Mouse (Mus musculus) liver, embryonic 11.5 days (tissue): Measurements from ENCODE around the gene Slc16a11. TPM values are rescaled to one million over a fixed set of nuclear protein-coding genes. Genes with fewer than 3 reads are reported as not detected.

ENCODE experiments used
- ATAC-seq: fragments of 200-750 bp; cut with Nextera tagmentation; replicated peaks from 2 replicates; pipeline ENCODE4 v1.8.0; 2017; ENCODE audit warnings: moderate number of reproducible peaks, mild to moderate bottlenecking, moderate TSS enrichment, moderate library complexity; ENCODE audit not compliant: low FRiP score
- DNase-seq: peaks from one replicate; pipeline ENCODE4 v3.0.0-alpha.2; 2017; ENCODE audit warnings: low spot score
- H3K27ac ChIP-seq: fragments of 300-500 bp; sonication (generic); 2 replicates; pipeline ENCODE4 v1.5.1; 2014; ENCODE audit warnings: mild to moderate bottlenecking, low read depth, low read length, control low read depth
- H3K27me3 ChIP-seq: fragments of 300-500 bp; sonication (generic); replicated peaks from 2 replicates; pipeline ENCODE4 v1.6.1; 2014; ENCODE audit warnings: low read length, mixed read lengths; ENCODE audit not compliant: control insufficient read depth, insufficient read depth
- H3K36me3 ChIP-seq: fragments of 300-500 bp; sonication (generic); 2 replicates; pipeline ENCODE4 v1.6.1; 2014; ENCODE audit warnings: mild to moderate bottlenecking, low read length, moderate library complexity, mixed read lengths; ENCODE audit not compliant: control insufficient read depth, insufficient read depth
- H3K4me1 ChIP-seq: fragments of 300-500 bp; sonication (generic); replicated peaks from 2 replicates; pipeline ENCODE4 v1.6.1; 2014; ENCODE audit warnings: low read length, mixed read lengths; ENCODE audit not compliant: control insufficient read depth, insufficient read depth
- H3K4me2 ChIP-seq: fragments of 300-500 bp; sonication (generic); 2 replicates; pipeline ENCODE4 v1.6.1; 2014; ENCODE audit warnings: mild to moderate bottlenecking, control low read depth, moderate library complexity
- H3K4me3 ChIP-seq: fragments of 300-500 bp; sonication (generic); 2 replicates; pipeline ENCODE4 v1.5.1; 2014; ENCODE audit warnings: low read depth, low read length, control low read depth
- H3K9ac ChIP-seq: fragments of 300-500 bp; sonication (generic); 2 replicates; pipeline ENCODE4 v1.6.1; 2014; ENCODE audit warnings: low read depth, low read length, control low read depth
- H3K9me3 ChIP-seq: fragments of 300-500 bp; sonication (generic); 2 replicates; pipeline ENCODE4 v1.6.1; 2016; ENCODE audit warnings: low read length, inconsistent platforms, mixed read lengths; ENCODE audit not compliant: control insufficient read depth
- WGBS: fragments of 180-500 bp; shearing (Covaris S2); extraction: QIAGEN DNeasy Blood & Tissue Kit; methylation state at CpG from one replicate; pipeline ENCODE4 v1.1.7; 2014; 5-methylcytosine and 5-hydroxymethylcytosine counted together
- polyA plus RNA-seq: library from polyadenylated mRNA; unstranded; fragments of >200 nt; fragmentation: Nextera tagmentation; extraction: Ambion mirVana; gene quantifications from 2 replicates; pipeline ENCODE4 v1.2.1, GENCODE M21; 2014

Gene Slc16a11
- polyA plus RNA-seq, 1 experiment from 2014 or later, result 0.75 TPM

DNA sequence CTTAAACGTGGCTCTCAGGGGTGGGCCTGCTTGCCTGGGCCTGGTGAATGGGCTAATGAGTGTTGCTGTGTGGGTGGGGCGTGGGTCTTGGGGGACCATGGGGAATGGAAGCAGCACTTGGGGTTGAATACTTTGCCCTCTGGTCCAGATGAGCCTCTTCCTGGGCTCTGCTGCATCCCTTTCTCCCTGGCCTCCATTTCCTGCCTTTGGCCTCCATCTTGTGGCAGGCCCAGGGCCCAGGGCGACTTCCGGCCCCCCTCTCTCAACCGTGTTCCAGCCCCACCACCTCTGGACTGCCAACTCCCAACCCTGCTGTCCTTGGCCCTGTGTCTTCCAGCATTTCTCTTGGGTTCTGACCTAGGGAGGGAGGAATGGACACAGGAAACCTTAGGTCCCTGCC lies 21.5 kb downstream of the Slc16a11 start:
- ATAC-seq (no peak), DNase-seq (no peak)
- Histone ChIP-seq H3K4me2 (no peak overlapping the region), H3K9ac (no peak overlapping the region), H3K4me1 (peaks cover 41% of the 10 kb centered on the region), H3K36me3 (peaks cover 7% of the 10 kb centered on the region; the same call in 1 of the 2 replicates), H3K4me3 (no peak overlapping the region), H3K27ac (no peak overlapping the region), H3K9me3 (no peaks in the 10 kb centered on the region), H3K27me3 (peaks cover 13% of the 10 kb centered on the region)
- WGBS, result 61% methylated on average over 5 of the region's 5 CpGs

DNA sequence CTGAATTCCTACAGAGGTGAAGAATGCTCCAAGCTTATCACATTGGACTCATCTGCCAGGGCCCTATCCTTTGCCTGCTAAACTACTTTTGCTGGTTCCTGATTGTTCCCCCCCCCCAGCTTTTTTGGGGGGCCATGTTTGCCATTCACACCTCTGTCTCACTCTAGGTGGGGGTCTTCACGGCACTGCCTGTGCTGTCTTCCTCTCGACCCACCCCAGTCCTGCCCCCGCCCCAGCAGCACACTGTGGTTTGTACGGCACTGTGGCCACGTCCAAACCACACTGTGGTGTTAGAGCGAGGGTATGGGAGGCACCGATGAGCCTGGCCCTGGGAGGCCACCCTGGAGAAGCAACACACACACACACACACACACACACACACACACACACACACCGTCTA lies 21.9 kb downstream of the Slc16a11 start:
- no peak overlapping the region for H3K4me3 ChIP-seq
- 52% methylated on average over 8 of the region's 8 CpGs for WGBS
- ATAC-seq (no peak), DNase-seq (no peak)
- H3K9me3 ChIP-seq, result no peaks in the 10 kb centered on the region
- H3K9ac ChIP-seq, result no peak overlapping the region
- no peak overlapping the region for H3K4me2 ChIP-seq
- peaks cover 7% of the 10 kb centered on the region; the same call in 1 of the 2 replicates for H3K36me3 ChIP-seq
- H3K4me1 ChIP-seq, result peaks cover 37% of the 10 kb centered on the region
- H3K27me3 ChIP-seq, result peaks cover 9% of the 10 kb centered on the region
- H3K27ac ChIP-seq, result no peak overlapping the region; the same call in 1 of the 2 replicates

DNA sequence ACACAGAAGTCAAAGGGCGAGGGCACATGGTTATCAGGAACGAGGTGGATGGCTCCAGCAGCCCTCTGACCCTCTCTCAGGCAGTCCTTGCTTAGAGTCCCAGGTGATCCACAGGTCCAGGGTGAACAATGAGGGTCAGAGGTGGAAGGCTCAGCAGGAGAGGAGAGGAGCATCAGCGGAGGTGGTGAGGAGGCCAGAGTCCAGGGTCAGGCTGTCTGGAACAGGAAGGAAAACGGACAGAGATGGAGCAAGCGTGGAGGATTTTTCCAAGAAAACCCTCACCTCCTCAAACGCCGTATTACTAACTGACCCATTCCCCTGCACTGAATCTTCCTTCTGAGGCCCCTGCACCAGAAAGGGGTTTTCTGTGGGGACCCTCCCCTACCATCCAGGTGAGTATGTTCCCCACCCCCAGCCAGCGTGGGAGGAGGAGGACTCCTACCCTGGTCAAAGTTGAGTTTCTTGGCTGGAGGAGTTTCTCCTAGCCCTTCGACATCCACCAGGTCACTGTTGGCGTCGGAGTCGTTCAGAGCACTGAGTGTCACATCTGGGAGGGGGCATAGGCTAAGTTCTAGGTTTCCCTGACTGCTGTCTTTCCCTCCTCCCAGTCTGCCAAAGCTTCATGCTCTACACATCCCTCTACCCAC lies 22.8 kb downstream of the Slc16a11 start:
- Histone ChIP-seq H3K27ac (peak overlapping the region; percentile 39; the same call in 1 of the 2 replicates), H3K36me3 (peaks cover 7% of the 10 kb centered on the region; the same call in 1 of the 2 replicates), H3K9me3 (no peaks in the 10 kb centered on the region), H3K4me1 (peaks cover 33% of the 10 kb centered on the region), H3K4me2 (no peak overlapping the region), H3K27me3 (peaks cover under 1% of the 10 kb centered on the region; the same call in 1 of the 2 replicates), H3K4me3 (no peak overlapping the region), H3K9ac (no peak overlapping the region)
- ATAC-seq (no peak), DNase-seq (no peak)
- 85% methylated on average over 12 of the region's 12 CpGs for WGBS

DNA sequence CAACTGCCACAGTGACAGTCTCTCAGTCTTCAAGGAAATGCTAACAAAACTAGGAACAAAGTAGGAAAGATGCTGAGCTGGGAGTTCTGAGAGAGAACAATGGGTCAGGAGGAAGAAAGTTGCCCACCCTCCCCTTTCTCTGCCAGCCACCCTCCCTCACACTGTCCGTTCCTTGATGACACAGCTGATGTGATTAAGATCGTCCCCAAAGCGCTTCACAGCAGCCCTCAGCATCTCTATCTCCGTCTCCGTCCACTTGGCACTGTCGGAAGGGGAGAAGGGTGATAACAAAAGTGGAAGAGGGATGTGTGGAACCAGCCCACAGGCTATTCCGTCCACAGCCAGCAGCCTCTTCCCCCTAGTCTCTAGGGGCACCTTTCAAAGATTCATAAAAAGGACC lies 24.2 kb downstream of the Slc16a11 start:
- H3K27ac ChIP-seq, result peak overlapping the region; percentile 97
- H3K27me3 ChIP-seq, result no peaks in the 10 kb centered on the region
- H3K4me3 ChIP-seq, result peak overlapping the region; percentile 97
- WGBS, result 19% methylated on average over 7 of the region's 7 CpGs
- peak overlapping the region; percentile 95 for H3K9ac ChIP-seq
- DNase-seq (peak; percentile 35), ATAC-seq (no peak)
- H3K4me1 ChIP-seq, result peaks cover 34% of the 10 kb centered on the region
- H3K36me3 ChIP-seq, result peaks cover 7% of the 10 kb centered on the region; the same call in 1 of the 2 replicates
- H3K9me3 ChIP-seq, result no peaks in the 10 kb centered on the region
- H3K4me2 ChIP-seq, result peak overlapping the region; percentile 92

DNA sequence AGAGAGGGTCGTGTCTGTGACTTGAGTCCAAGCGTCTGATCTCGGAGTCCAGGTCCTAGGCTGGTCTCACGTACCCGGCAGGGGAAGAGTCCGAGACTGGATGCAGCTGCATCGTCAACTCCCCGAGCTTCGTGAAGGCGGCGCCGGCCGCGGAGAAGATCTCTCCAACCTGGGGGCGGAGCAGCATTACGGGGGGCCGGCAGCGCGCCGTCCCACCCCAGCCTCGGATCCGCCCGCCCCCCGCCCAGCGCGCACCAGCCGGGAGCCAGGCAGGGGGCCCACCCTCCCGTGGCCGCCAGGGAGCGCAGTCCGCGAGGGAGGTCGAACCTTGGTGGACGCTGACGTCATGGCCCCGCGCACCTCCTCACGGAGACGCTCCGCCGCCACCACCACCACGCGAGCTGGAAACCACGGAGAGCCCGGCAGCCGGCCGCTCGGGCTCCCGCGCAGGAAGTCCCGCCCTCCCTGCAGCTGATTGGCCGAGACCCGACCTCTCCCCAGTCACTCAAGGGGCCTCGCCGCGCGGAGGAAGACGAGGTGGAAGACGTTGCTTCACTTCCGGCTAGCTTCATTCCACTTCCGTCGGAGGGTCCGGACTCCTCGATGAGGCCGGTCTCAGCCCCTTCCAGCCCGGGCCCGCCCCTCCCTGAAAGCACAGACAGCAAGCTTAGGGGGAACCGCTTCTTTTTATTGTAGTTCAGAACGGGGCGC lies 25.1 kb downstream of the Slc16a11 start, which contains the start of gene 0610010K14Rik:
0610010K14Rik (minus strand) TSS at position 458 of the 711 bp plus-strand sequence.
- Histone ChIP-seq H3K4me2 (peak within 1 kb of the TSS; percentile 92), H3K27ac (peak within 1 kb of the TSS; percentile 97), H3K4me1 (peaks cover 34% of the 10 kb centered on the region), H3K27me3 (no peaks in the 10 kb centered on the region), H3K9me3 (no peaks in the 10 kb centered on the region), H3K9ac (peak within 1 kb of the TSS; percentile 95), H3K36me3 (peaks cover 7% of the 10 kb centered on the region; the same call in 1 of the 2 replicates), H3K4me3 (peak within 1 kb of the TSS; percentile 97)
- DNase-seq, result peak; percentile 99
- peak; percentile 91 for ATAC-seq
- WGBS, result under 1% methylated on average over 68 of the region's 70 CpGs

DNA sequence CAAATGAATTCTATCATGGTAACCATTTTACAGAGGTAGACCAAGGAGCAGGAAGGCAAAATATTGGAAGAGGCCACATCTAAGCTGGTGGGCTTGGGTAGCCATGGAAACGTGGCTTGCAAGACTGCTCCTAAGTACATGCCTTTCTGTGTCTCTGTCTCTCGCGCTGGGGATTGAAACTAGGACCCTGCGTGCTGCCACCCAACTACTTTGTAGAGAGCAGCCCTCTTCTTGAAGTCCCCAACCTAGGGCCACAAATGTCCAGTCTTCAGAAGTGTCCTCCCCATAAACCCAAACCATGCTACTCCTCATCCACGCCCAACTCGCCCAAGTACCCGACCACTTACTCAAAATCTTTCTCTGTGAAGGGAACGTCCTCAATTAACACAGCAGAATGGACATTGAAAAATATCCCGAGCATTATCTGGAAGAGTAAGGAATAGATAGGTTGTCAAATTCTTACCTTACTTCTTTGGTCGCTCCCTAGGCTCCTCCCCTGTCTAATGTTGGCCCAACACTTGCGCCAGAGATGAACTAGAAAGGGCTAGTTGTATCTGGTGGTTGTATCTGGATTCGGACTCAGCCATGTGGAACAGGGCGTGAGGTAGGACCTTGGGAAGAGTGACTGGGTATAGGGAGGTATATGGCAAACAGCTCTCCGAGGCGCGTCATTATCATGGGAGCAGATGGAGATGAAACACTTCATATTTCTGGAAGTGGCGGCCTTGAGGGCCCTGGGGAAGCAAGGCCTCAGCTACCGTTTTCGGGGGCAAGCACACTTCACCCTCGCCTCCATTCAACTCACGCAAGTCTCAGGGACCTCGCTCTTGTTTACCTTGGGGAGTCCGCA lies 26.3 kb downstream of the Slc16a11 start:
- H3K36me3 ChIP-seq, result peaks cover 7% of the 10 kb centered on the region; the same call in 1 of the 2 replicates
- no peaks in the 10 kb centered on the region for H3K9me3 ChIP-seq
- H3K4me3 ChIP-seq, result peak overlapping the region; percentile 97
- WGBS, result 11% methylated on average over 23 of the region's 23 CpGs
- no peaks in the 10 kb centered on the region for H3K27me3 ChIP-seq
- DNase-seq (peak; percentile 53), ATAC-seq (no peak)
- peaks cover 34% of the 10 kb centered on the region for H3K4me1 ChIP-seq
- peak overlapping the region; percentile 95 for H3K9ac ChIP-seq
- H3K4me2 ChIP-seq, result peak overlapping the region; percentile 92
- H3K27ac ChIP-seq, result peak overlapping the region; percentile 97

DNA sequence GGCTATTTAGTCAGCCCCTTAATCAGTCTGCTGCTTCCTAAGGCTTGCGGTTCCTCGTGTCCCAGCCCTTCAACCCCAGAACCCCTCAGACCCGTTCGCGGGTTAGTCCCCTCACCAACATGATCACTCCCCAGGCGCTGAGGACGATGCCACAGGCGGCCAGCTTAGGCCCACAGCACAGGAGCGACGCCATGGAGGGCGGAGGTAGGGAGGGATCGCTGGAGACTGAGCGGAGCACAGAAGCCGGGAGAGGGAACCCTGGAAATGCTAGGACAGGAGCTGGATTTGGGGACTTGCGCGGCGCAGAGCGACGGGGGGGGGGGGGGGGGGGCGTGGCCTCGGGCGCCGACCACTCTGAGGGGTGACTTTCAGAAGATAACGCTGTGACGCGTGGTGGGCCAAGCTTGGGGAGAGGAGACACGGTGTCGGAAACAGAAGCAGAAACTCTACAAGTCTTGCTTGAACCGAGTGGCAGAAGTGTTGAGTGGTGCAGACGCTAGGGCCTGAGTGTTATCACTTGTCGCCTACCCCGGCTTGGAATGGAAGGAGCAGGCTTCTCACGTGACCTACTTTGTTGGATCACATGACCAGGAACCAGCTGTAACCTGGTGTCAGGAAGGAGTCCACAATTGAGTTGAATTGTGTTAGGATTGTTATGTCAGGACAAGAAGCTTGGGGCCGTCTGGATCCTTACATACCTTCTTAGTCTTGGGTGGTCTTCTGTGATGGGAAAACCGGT lies 27.2 kb downstream of the Slc16a11 start, which contains the start of the genes Gm21988 and Rnasek:
Gm21988 (minus strand) TSS at position 290 of the 739 bp plus-strand sequence.
Rnasek (minus strand) TSS at position 302 of the 739 bp plus-strand sequence.
- DNase-seq, result peak; percentile 87
- peak within 1 kb of the TSS; percentile 97 for H3K4me3 ChIP-seq
- no peaks in the 10 kb centered on the region for H3K9me3 ChIP-seq
- ATAC-seq, result peak; percentile 40
- peak within 1 kb of the TSS; percentile 97 for H3K27ac ChIP-seq
- WGBS, result 0% methylated on average over 27 of the region's 35 CpGs
- peaks cover 7% of the 10 kb centered on the region; the same call in 1 of the 2 replicates for H3K36me3 ChIP-seq
- peak within 1 kb of the TSS; percentile 95 for H3K9ac ChIP-seq
- no peaks in the 10 kb centered on the region for H3K27me3 ChIP-seq
- peaks cover 30% of the 10 kb centered on the region for H3K4me1 ChIP-seq
- peak within 1 kb of the TSS; percentile 92 for H3K4me2 ChIP-seq
